Mouse (Mus musculus) CH12.LX (cell line): Measurements from ENCODE around the gene Nfat5. TPM values are rescaled to one million over a fixed set of nuclear protein-coding genes. Genes with fewer than 3 reads are reported as not detected.

Experiments
- DNase-seq: peaks from one replicate; pipeline ENCODE4 v3.0.0-alpha.2; 2013; ENCODE audit errors: extremely low read depth
- H3K27ac ChIP-seq: 2 replicates; pipeline ENCODE4 v1.5.1; 2012; ENCODE audit warnings: low read depth, mild to moderate bottlenecking, control low read depth, moderate library complexity; ENCODE audit not compliant: insufficient read depth
- H3K27me3 ChIP-seq: replicated peaks from 2 replicates; pipeline ENCODE3; 2012; ENCODE audit warnings: inconsistent platforms
- H3K36me3 ChIP-seq, 2 experiments: replicated peaks in 1 of 2; 2 replicates each; pipeline versions ENCODE3 to v1.6.1; 2012; ENCODE audit warnings: inconsistent platforms in 1 of 2, low read length in 1 of 2, mild to moderate bottlenecking in 1 of 2, mixed read lengths in 1 of 2, moderate library complexity in 1 of 2; ENCODE audit not compliant: control insufficient read depth in 1 of 2, insufficient read depth in 1 of 2
- H3K4me1 ChIP-seq, 2 experiments: 2 replicates each; pipeline ENCODE4 v1.6.1; 2012; ENCODE audit warnings: inconsistent platforms in 1 of 2, moderate library complexity in 1 of 2; ENCODE audit not compliant: insufficient read depth in 2 of 2, control insufficient read depth in 1 of 2
- H3K4me2 ChIP-seq: 2 replicates; pipeline ENCODE4 v1.6.1; 2012; ENCODE audit warnings: low read depth, mild to moderate bottlenecking, control low read depth; ENCODE audit not compliant: poor library complexity, insufficient read depth, severe bottlenecking
- H3K4me3 ChIP-seq, 3 experiments: fragments of 150-350 bp in 1 of 3; sonication (generic) in 1 of 3; replicated peaks in 1 of 3; 2 replicates each; pipeline versions ENCODE3 to v1.5.1; 2011 to 2012; ENCODE audit warnings: low read depth in 2 of 3, low read length in 2 of 3, mild to moderate bottlenecking in 2 of 3, moderate library complexity in 2 of 3, control low read depth in 1 of 3, improper control_type of control experiment in 1 of 3, inconsistent platforms in 1 of 3, mixed read lengths in 1 of 3; ENCODE audit not compliant: poor library complexity in 1 of 3
- H3K79me2 ChIP-seq: replicated peaks from 2 replicates; pipeline ENCODE4 v1.6.1; 2012; ENCODE audit warnings: mild to moderate bottlenecking, moderate library complexity; ENCODE audit not compliant: control insufficient read depth, poor library complexity, insufficient read depth, severe bottlenecking; ENCODE audit errors: extremely low read depth
- H3K9ac ChIP-seq: 2 replicates; pipeline ENCODE4 v1.6.1; 2012; ENCODE audit warnings: low read depth, mild to moderate bottlenecking, control low read depth, moderate library complexity; ENCODE audit not compliant: insufficient read depth
- H3K9me3 ChIP-seq: replicated peaks from 2 replicates; pipeline ENCODE3; 2012; ENCODE audit warnings: low read length, inconsistent platforms, mixed read lengths
- CTCF ChIP-seq, 2 experiments: IDR thresholded peaks in 1 of 2; conservative IDR thresholded peaks in 1 of 2; 2 replicates each; pipeline ENCODE4 v1.5.1; 2011 to 2012; ENCODE audit warnings: low read depth in 2 of 2, low read length in 2 of 2, improper control_type of control experiment in 1 of 2, inconsistent platforms in 1 of 2, mild to moderate bottlenecking in 1 of 2, moderate library complexity in 1 of 2
- E2F4 ChIP-seq: IDR thresholded peaks from 2 replicates; pipeline ENCODE4 v1.6.1; 2011; ENCODE audit warnings: low read depth, low read length, improper control_type of control experiment; ENCODE audit not compliant: insufficient replicate concordance
- ELF1 ChIP-seq: IDR thresholded peaks from 2 replicates; pipeline ENCODE4 v1.6.1; 2014; ENCODE audit warnings: low read depth, mild to moderate bottlenecking, inconsistent platforms, low read length, improper control_type of control experiment
- GABPA ChIP-seq: IDR thresholded peaks from 2 replicates; pipeline ENCODE4 v1.6.1; 2012; ENCODE audit warnings: low read depth, low read length, improper control_type of control experiment, inconsistent platforms; ENCODE audit not compliant: insufficient replicate concordance
- MAFK ChIP-seq: IDR thresholded peaks from 2 replicates; pipeline ENCODE4 v1.6.1; 2011; ENCODE audit warnings: low read length, improper control_type of control experiment; ENCODE audit not compliant: insufficient replicate concordance
- MAX ChIP-seq: IDR thresholded peaks from 2 replicates; pipeline ENCODE4 v1.6.1; 2011; ENCODE audit warnings: low read length, improper control_type of control experiment
- MEF2A ChIP-seq: IDR thresholded peaks from 2 replicates; pipeline ENCODE4 v1.6.1; 2014; ENCODE audit warnings: low read depth, mild to moderate bottlenecking, inconsistent platforms, low read length, improper control_type of control experiment, borderline replicate concordance
- MYC ChIP-seq: IDR thresholded peaks from 2 replicates; pipeline ENCODE4 v1.6.1; 2011; ENCODE audit warnings: low read depth, mild to moderate bottlenecking, improper control_type of control experiment, low read length
- NELFE ChIP-seq: IDR thresholded peaks from 2 replicates; pipeline ENCODE4 v1.6.1; 2011; ENCODE audit warnings: low read depth, low read length, improper control_type of control experiment
- PAX5 ChIP-seq: IDR thresholded peaks from 2 replicates; pipeline ENCODE4 v1.6.1; 2012; ENCODE audit warnings: low read length, inconsistent platforms, mixed read lengths
- SIN3A ChIP-seq: IDR thresholded peaks from 2 replicates; pipeline ENCODE4 v1.6.1; 2012; ENCODE audit warnings: low read length, improper control_type of control experiment, inconsistent platforms
- UBTF ChIP-seq: IDR thresholded peaks from 2 replicates; pipeline ENCODE4 v1.6.1; 2012; ENCODE audit warnings: low read depth, mild to moderate bottlenecking, inconsistent platforms, low read length, improper control_type of control experiment, moderate library complexity
- USF2 ChIP-seq: conservative IDR thresholded peaks from 2 replicates; pipeline ENCODE4 v1.6.1; 2011; ENCODE audit warnings: low read depth, low read length, improper control_type of control experiment
- ZC3H11A ChIP-seq: IDR thresholded peaks from 2 replicates; pipeline ENCODE4 v1.6.1; 2012; ENCODE audit warnings: low read depth, mild to moderate bottlenecking, inconsistent platforms, low read length, improper control_type of control experiment
- dilution Hi-C: fragments of 300-500 bp; cut with MboI; formaldehyde crosslinking; loops from 2 replicates; pipeline ENCODE4 v1.14.3; 2020; ENCODE audit warnings: low sequenced_read_pairs; ENCODE audit not compliant: extremely low pct_unique_long_range_greater_than_20kb, extremely low pct_ligation_motif_present
- in situ Hi-C: fragments of 300-500 bp; cut with MboI; formaldehyde crosslinking; loops from 3 replicates; pipeline ENCODE4 v1.14.3; 2019; ENCODE audit warnings: low sequenced_read_pairs, low pct_ligation_motif_present, low pct_unique_long_range_greater_than_20kb, mixed read lengths
- polyA plus RNA-seq: library from polyadenylated mRNA; unstranded; fragments of >175 nt; gene quantifications from 2 replicates; pipeline ENCODE4 v1.2.1, GENCODE M21; 2012; ENCODE audit warnings: low read depth; ENCODE audit not compliant: insufficient read length
- total RNA-seq, 2 experiments: library from RNA; depleted of rRNA; stranded (reverse); fragments of 300-350 nt in 1 of 2; fragments of >200 nt in 1 of 2; gene quantifications; 2 replicates each; pipeline ENCODE4 v1.2.3; 2012 to 2014

The Nfat5 gene
- total and polyA plus RNA-seq, 3 experiments, result 13.2 to 36.2 (median 18.6) TPM

GRCm38 (mm10) chr8:107424597-107425229 is 131.4 kb downstream of the Nfat5 start, which contains the start of gene Nob1 (continued):
- peak; percentile 41 for TF ChIP-seq SIN3A
- peak; percentile 93 for TF ChIP-seq NELFE
- peak; percentile 94 for TF ChIP-seq MYC
- TF ChIP-seq CTCF (conservative IDR thresholded peaks at IDR 0.05 in 1 of 2, IDR thresholded peaks at IDR 0.05 in 1 of 2; ENCODE audit: low read depth in 2 of 2, low read length in 2 of 2), result peak; percentile 39 to 94; a peak in 3 of 4 replicates

- dilution Hi-C loops (no loop called here), in situ Hi-C loops (no loop called here)
- Histone ChIP-seq H3K9ac (no peak overlapping the region; the same call in 1 of the 2 replicates), H3K36me3 (peaks cover 26 to 31% of the 10 kb centered on the region in 2 experiments), H3K27ac (no peak overlapping the region), H3K4me3 (peak overlapping the region in 2 of 3 experiments; percentile 40 to 86), H3K4me2 (peak overlapping the region; percentile 55), H3K27me3 (peaks cover 6% of the 10 kb centered on the region), H3K79me2 (peaks cover 41% of the 10 kb centered on the region), H3K4me1 (peaks cover 8 to 33% of the 10 kb centered on the region in 2 experiments)
- no peak for DNase-seq
- TF ChIP-seq MEF2A (no peak), USF2 (no peak), ELF1 (no peak), ZC3H11A (no peak), MAX (no peak), MAFK (no peak), SIN3A (no peak), E2F4 (no peak), GABPA (no peak), UBTF (no peak), PAX5 (no peak)
- TF ChIP-seq, all 38 proteins: peak for 0
- H3K9me3 ChIP-seq, result peaks cover 3% of the 10 kb centered on the region
Measured at GRCm38 (mm10) chr8:107425230-107425597, 131.9 kb downstream of the Nfat5 start.

Other genes with a start within 250 kb of the Nfat5 start
- 34.6 and 43.7 TPM in 2 replicates for gene Pdf, start 244.9 kb upstream of the Nfat5 start, total RNA-seq (2012; rRNA removed)
- 49.4 and 50.2 TPM in 2 replicates for gene Pdf, start 244.9 kb upstream of the Nfat5 start, total RNA-seq (2014; rRNA removed)
- 36.8 and 38.9 TPM in 2 replicates for gene Pdf, start 244.9 kb upstream of the Nfat5 start, polyA plus RNA-seq
- 24.2 and 30.7 TPM in 2 replicates for gene Cog8, start 236.8 kb upstream of the Nfat5 start, total RNA-seq (2012; rRNA removed)
- gene Cog8, start 236.8 kb upstream of the Nfat5 start, total RNA-seq (2014; rRNA removed), result 35.6 and 39.3 TPM in 2 replicates
- 31.5 and 35.3 TPM in 2 replicates for gene Cog8, start 236.8 kb upstream of the Nfat5 start, polyA plus RNA-seq
- gene Nip7, start 236.6 kb upstream of the Nfat5 start, total RNA-seq (2012; rRNA removed), result 166 and 205 TPM in 2 replicates
- gene Nip7, start 236.6 kb upstream of the Nfat5 start, total RNA-seq (2014; rRNA removed), result 210 and 226 TPM in 2 replicates
- gene Nip7, start 236.6 kb upstream of the Nfat5 start, polyA plus RNA-seq, result 231 and 233 TPM in 2 replicates
- gene Tmed6, start 227.8 kb upstream of the Nfat5 start, total RNA-seq (2012; rRNA removed), result 0.55 TPM in 1 of 2 replicates, not detected in the other
- 0.97 and 1.1 TPM in 2 replicates for gene Tmed6, start 227.8 kb upstream of the Nfat5 start, total RNA-seq (2014; rRNA removed)
- 0.36 and 0.48 TPM in 2 replicates for gene Tmed6, start 227.8 kb upstream of the Nfat5 start, polyA plus RNA-seq
- gene Terf2, start 196.9 kb upstream of the Nfat5 start, total RNA-seq (2012; rRNA removed), result 12.5 and 14.5 TPM in 2 replicates
- 18.3 and 21.0 TPM in 2 replicates for gene Terf2, start 196.9 kb upstream of the Nfat5 start, total RNA-seq (2014; rRNA removed)
- gene Terf2, start 196.9 kb upstream of the Nfat5 start, polyA plus RNA-seq, result 33.2 and 33.7 TPM in 2 replicates
- gene Cyb5b, start 142.8 kb upstream of the Nfat5 start, total RNA-seq (2012; rRNA removed), result 74.0 and 90.8 TPM in 2 replicates
- 146 and 156 TPM in 2 replicates for gene Cyb5b, start 142.8 kb upstream of the Nfat5 start, total RNA-seq (2014; rRNA removed)
- gene Cyb5b, start 142.8 kb upstream of the Nfat5 start, polyA plus RNA-seq, result 107 and 108 TPM in 2 replicates
- gene Nqo1, start 109.7 kb downstream of the Nfat5 start, total RNA-seq (2012; rRNA removed), result 1.6 and 1.9 TPM in 2 replicates
- gene Nqo1, start 109.7 kb downstream of the Nfat5 start, total RNA-seq (2014; rRNA removed), result 0.94 and 1.1 TPM in 2 replicates
- 23.8 and 24.6 TPM in 2 replicates for gene Nqo1, start 109.7 kb downstream of the Nfat5 start, polyA plus RNA-seq
- gene Nob1, start 131.6 kb downstream of the Nfat5 start, total RNA-seq (2012; rRNA removed), result 73.0 and 73.1 TPM in 2 replicates
- 17.2 and 21.4 TPM in 2 replicates for gene Nob1, start 131.6 kb downstream of the Nfat5 start, total RNA-seq (2014; rRNA removed)
- 109 and 117 TPM in 2 replicates for gene Nob1, start 131.6 kb downstream of the Nfat5 start, polyA plus RNA-seq
- 19.7 and 20.7 TPM in 2 replicates for gene Wwp2, start 142.9 kb downstream of the Nfat5 start, total RNA-seq (2012; rRNA removed)
- gene Wwp2, start 142.9 kb downstream of the Nfat5 start, total RNA-seq (2014; rRNA removed), result 13.5 and 16.3 TPM in 2 replicates
- 29.7 and 30.3 TPM in 2 replicates for gene Wwp2, start 142.9 kb downstream of the Nfat5 start, polyA plus RNA-seq